Mouse (Mus musculus) lung, adult 2 months (tissue): ENCODE measurements around the gene Foxp1.

Source experiments
- CTCF ChIP-seq: fragments of 200-500 bp; IDR thresholded peaks from 2 replicates; pipeline ENCODE4 v1.5.1; 2011; ENCODE audit warnings: mild to moderate bottlenecking, low read length, control low read depth; ENCODE audit not compliant: insufficient read depth
- POLR2A ChIP-seq: fragments of 200-500 bp; IDR thresholded peaks from 2 replicates; pipeline ENCODE4 v1.6.1; 2011; ENCODE audit warnings: low read depth, mild to moderate bottlenecking, control low read depth, low read length, borderline replicate concordance; ENCODE audit errors: extremely low read depth

GRCm38 (mm10) chr6:99104446-99104845 is 418.1 kb downstream of the Foxp1 start:
- TF ChIP-seq CTCF: no peak
- TF ChIP-seq POLR2A: no peak
